Mouse (Mus musculus): ENCODE data around the gene Olfr1110. TPM values are rescaled to one million over a fixed set of nuclear protein-coding genes. Genes with fewer than 3 reads are reported as not detected.
"Not testable (repeated sequence)": the region's sequence is repeated elsewhere in the genome, so short reads cannot be mapped to it uniquely, and the experiment has no call there.

Olfr1110 gene
- polyA plus RNA-seq (2014; fragmentation: Nextera tagmentation; extraction: Ambion mirVana): not detected in 2 replicates

GRCm38 (mm10) chr2:87140200-87140599 is at the start of gene Olfr1110:
Olfr1110 (minus strand) TSS chr2:87140300.
- no peaks in the 10 kb centered on the region for H3K4me1 ChIP-seq (ENCODE audit: insufficient read depth)
- no peak within 1 kb of the TSS for H3K27ac ChIP-seq (ENCODE audit: low read depth)
- no peak within 1 kb of the TSS for H3K4me2 ChIP-seq
- DNase-seq: no peak
- no peak for ATAC-seq (ENCODE audit: insufficient read depth)
- no peak within 1 kb of the TSS for H3K4me3 ChIP-seq (ENCODE audit: low read depth, low read length)
- H3K9ac ChIP-seq: no peak within 1 kb of the TSS
- H3K27me3 ChIP-seq (ENCODE audit: insufficient read depth, low read length): no peaks in the 10 kb centered on the region
- no peak for TF ChIP-seq CTCF (IDR thresholded peaks at IDR 0.05; ENCODE audit: low read depth)
- 77% methylated on average over 1 of the region's 1 CpGs for WGBS
- no peaks in the 10 kb centered on the region for H3K9me3 ChIP-seq (ENCODE audit: low read depth, low read length)
- no peaks in the 10 kb centered on the region for H3K36me3 ChIP-seq (ENCODE audit: insufficient read depth)

GRCm38 (mm10) chr2:87187498-87187897 is 47.4 kb upstream of the Olfr1110 start, which contains the start of gene Olfr1112:
Olfr1112 (plus strand) TSS chr2:87187798.
- no peak for ATAC-seq (ENCODE audit: insufficient read depth)
- WGBS: 78% methylated on average over 1 of the region's 1 CpGs
- no peaks in the 10 kb centered on the region for H3K36me3 ChIP-seq (ENCODE audit: insufficient read depth)

GRCm38 (mm10) chr2:87167731-87168130 is 27.6 kb upstream of the Olfr1110 start:
- H3K27ac ChIP-seq (ENCODE audit: low read depth); H3K9me3 ChIP-seq (ENCODE audit: low read depth, low read length); H3K36me3 ChIP-seq (ENCODE audit: insufficient read depth); H3K9ac ChIP-seq; H3K4me2 ChIP-seq; ATAC-seq (ENCODE audit: insufficient read depth); H3K4me1 ChIP-seq (ENCODE audit: insufficient read depth); H3K27me3 ChIP-seq (ENCODE audit: insufficient read depth, low read length); H3K4me3 ChIP-seq (ENCODE audit: low read depth, low read length); DNase-seq: not testable (repeated sequence)
- WGBS: 75% methylated on average over 2 of the region's 2 CpGs

More at GRCm38 (mm10) chr2:87187498-87187897, 47.4 kb upstream of the Olfr1110 start, which contains the start of gene Olfr1112:
- Histone ChIP-seq H3K27ac (ENCODE audit: low read depth) (no peak within 1 kb of the TSS), H3K9me3 (ENCODE audit: low read depth, low read length) (no peaks in the 10 kb centered on the region), H3K4me3 (ENCODE audit: low read depth, low read length) (no peak within 1 kb of the TSS), H3K9ac (no peak within 1 kb of the TSS), H3K27me3 (ENCODE audit: insufficient read depth, low read length) (no peaks in the 10 kb centered on the region), H3K4me1 (ENCODE audit: insufficient read depth) (no peaks in the 10 kb centered on the region), H3K4me2 (no peak within 1 kb of the TSS)
- DNase-seq: no peak
- no peak for TF ChIP-seq CTCF (IDR thresholded peaks at IDR 0.05; ENCODE audit: low read depth)

DNA sequence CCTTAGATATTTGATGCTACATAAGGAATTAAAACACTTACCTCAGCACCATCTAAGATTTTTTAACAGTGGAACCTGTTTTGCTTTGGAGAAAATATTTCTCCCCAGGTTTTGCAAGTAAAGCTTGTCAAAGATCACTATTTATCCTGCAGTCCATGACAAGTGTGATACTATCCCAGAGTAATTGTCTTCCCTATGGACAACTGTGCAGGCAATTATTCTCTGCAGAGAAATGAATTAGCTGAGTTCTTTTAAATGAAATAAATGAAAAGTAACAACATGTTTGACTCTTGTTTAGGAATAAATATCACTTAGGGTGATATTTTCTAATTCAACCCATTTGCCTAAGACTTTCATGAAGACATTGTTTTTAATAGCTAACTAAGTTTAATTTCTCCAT is 12.4 kb upstream of the Olfr1110 start, which contains the start of gene Olfr1111:
Gene Olfr1111, minus strand, starts transcription at position 101 of the 400 bp plus-strand sequence.
- Histone ChIP-seq H3K9me3 (ENCODE audit: low read depth, low read length) (no peaks in the 10 kb centered on the region), H3K27ac (ENCODE audit: low read depth) (no peak within 1 kb of the TSS), H3K4me2 (no peak within 1 kb of the TSS), H3K9ac (no peak within 1 kb of the TSS), H3K4me3 (ENCODE audit: low read depth, low read length) (no peak within 1 kb of the TSS), H3K4me1 (ENCODE audit: insufficient read depth) (no peaks in the 10 kb centered on the region), H3K27me3 (ENCODE audit: insufficient read depth, low read length) (no peaks in the 10 kb centered on the region), H3K36me3 (ENCODE audit: insufficient read depth) (no peaks in the 10 kb centered on the region)
- TF ChIP-seq CTCF (IDR thresholded peaks at IDR 0.05; ENCODE audit: low read depth): no peak
- no peak for ATAC-seq (ENCODE audit: insufficient read depth)
- no peak for DNase-seq

DNA sequence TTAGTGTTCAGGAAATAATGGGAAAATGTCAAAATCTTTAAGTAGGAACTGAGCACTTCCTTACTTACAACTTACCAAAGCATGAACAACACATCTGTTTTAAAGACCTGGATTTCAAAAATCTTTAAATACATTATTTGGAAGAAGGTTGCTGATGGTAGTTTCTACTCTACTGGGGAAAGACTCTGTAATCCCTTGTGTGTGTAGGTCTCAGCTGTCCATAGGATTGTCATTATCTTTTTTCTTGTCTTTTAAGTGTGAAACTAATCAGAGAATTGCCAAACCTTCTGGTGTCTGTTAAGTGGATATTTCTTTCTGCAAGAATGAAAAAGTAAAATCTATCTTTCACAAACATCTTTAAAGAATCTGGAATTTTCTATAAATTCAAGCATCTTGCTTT is 25.6 kb downstream of the Olfr1110 start, which contains the start of gene Olfr259:
Gene Olfr259, minus strand, starts transcription at position 101 of the 400 bp plus-strand sequence.
- Histone ChIP-seq H3K4me2 (no peak within 1 kb of the TSS), H3K27ac (ENCODE audit: low read depth) (no peak within 1 kb of the TSS), H3K4me3 (ENCODE audit: low read depth, low read length) (no peak within 1 kb of the TSS), H3K4me1 (ENCODE audit: insufficient read depth) (no peaks in the 10 kb centered on the region), H3K9me3 (ENCODE audit: low read depth, low read length) (no peaks in the 10 kb centered on the region), H3K27me3 (ENCODE audit: insufficient read depth, low read length) (no peaks in the 10 kb centered on the region), H3K9ac (no peak within 1 kb of the TSS), H3K36me3 (ENCODE audit: insufficient read depth) (no peaks in the 10 kb centered on the region)
- ATAC-seq (ENCODE audit: insufficient read depth) (no peak), DNase-seq (no peak)
- no peak for TF ChIP-seq CTCF (IDR thresholded peaks at IDR 0.05; ENCODE audit: low read depth)

DNA sequence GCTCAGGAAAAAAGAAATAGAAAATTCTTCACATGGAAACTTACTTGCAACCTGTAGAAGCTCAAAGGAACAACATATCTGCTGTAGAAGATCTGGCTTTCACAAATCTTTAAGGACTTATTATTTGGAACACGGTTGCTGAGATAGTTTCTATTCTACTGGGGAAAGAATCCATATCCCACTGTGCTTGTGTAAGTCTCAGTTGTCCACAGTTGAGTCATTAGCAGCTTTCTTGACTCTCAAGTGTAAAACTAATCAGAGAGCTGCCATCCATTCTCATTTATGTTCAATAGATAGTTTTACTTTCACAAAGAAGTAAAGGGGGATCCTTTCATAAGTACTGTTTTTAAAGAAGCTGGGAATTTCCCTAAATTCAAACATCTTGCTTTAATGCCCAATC is 44.2 kb downstream of the Olfr1110 start, which contains the start of gene Olfr1109:
Gene Olfr1109, minus strand, starts transcription at position 101 of the 400 bp plus-strand sequence.
- Histone ChIP-seq H3K36me3 (ENCODE audit: insufficient read depth) (no peaks in the 10 kb centered on the region), H3K4me3 (ENCODE audit: low read depth, low read length) (no peak within 1 kb of the TSS), H3K9me3 (ENCODE audit: low read depth, low read length) (no peaks in the 10 kb centered on the region), H3K9ac (no peak within 1 kb of the TSS), H3K27me3 (ENCODE audit: insufficient read depth, low read length) (no peaks in the 10 kb centered on the region), H3K27ac (ENCODE audit: low read depth) (no peak within 1 kb of the TSS), H3K4me2 (no peak within 1 kb of the TSS), H3K4me1 (ENCODE audit: insufficient read depth) (no peaks in the 10 kb centered on the region)
- ATAC-seq (ENCODE audit: insufficient read depth): no peak
- TF ChIP-seq CTCF (IDR thresholded peaks at IDR 0.05; ENCODE audit: low read depth): no peak
- 84% methylated on average over 1 of the region's 1 CpGs for WGBS
- DNase-seq: no peak

Other genes with a start within 250 kb of the Olfr1110 start
- not detected in 2 replicates for gene Olfr1097, start 248.1 kb downstream of the Olfr1110 start, polyA plus RNA-seq (2014; fragmentation: Nextera tagmentation; extraction: Ambion mirVana)
- not detected in 2 replicates for gene Olfr1098, start 215.8 kb downstream of the Olfr1110 start, polyA plus RNA-seq (2014; fragmentation: Nextera tagmentation; extraction: Ambion mirVana)
- gene Olfr1099, start 179.6 kb downstream of the Olfr1110 start, polyA plus RNA-seq (2014; fragmentation: Nextera tagmentation; extraction: Ambion mirVana): not detected in 2 replicates
- gene Olfr1100, start 160.3 kb downstream of the Olfr1110 start, polyA plus RNA-seq (2014; fragmentation: Nextera tagmentation; extraction: Ambion mirVana): not detected in 2 replicates
- not detected in 2 replicates for gene Olfr1101, start 149.1 kb downstream of the Olfr1110 start, polyA plus RNA-seq (2014; fragmentation: Nextera tagmentation; extraction: Ambion mirVana)
- not detected in 2 replicates for gene Olfr1102, start 141.9 kb downstream of the Olfr1110 start, polyA plus RNA-seq (2014; fragmentation: Nextera tagmentation; extraction: Ambion mirVana)
- gene Olfr1104, start 113.2 kb downstream of the Olfr1110 start, polyA plus RNA-seq (2014; fragmentation: Nextera tagmentation; extraction: Ambion mirVana): not detected in 2 replicates
- not detected in 2 replicates for gene Olfr1105, start 103.8 kb downstream of the Olfr1110 start, polyA plus RNA-seq (2014; fragmentation: Nextera tagmentation; extraction: Ambion mirVana)
- gene Olfr1106, start 88.0 kb downstream of the Olfr1110 start, polyA plus RNA-seq (2014; fragmentation: Nextera tagmentation; extraction: Ambion mirVana): not detected in 2 replicates
- gene Olfr1107, start 64.5 kb downstream of the Olfr1110 start, polyA plus RNA-seq (2014; fragmentation: Nextera tagmentation; extraction: Ambion mirVana): not detected in 2 replicates
- gene Olfr1109, start 44.3 kb downstream of the Olfr1110 start, polyA plus RNA-seq (2014; fragmentation: Nextera tagmentation; extraction: Ambion mirVana): not detected in 2 replicates
- not detected in 2 replicates for gene Olfr259, start 25.7 kb downstream of the Olfr1110 start, polyA plus RNA-seq (2014; fragmentation: Nextera tagmentation; extraction: Ambion mirVana)
- gene Olfr1111, start 12.3 kb upstream of the Olfr1110 start, polyA plus RNA-seq (2014; fragmentation: Nextera tagmentation; extraction: Ambion mirVana): not detected in 2 replicates
- gene Olfr1112, start 47.5 kb upstream of the Olfr1110 start, polyA plus RNA-seq (2014; fragmentation: Nextera tagmentation; extraction: Ambion mirVana): not detected in 2 replicates
- gene Olfr1113, start 68.7 kb upstream of the Olfr1110 start, polyA plus RNA-seq (2014; fragmentation: Nextera tagmentation; extraction: Ambion mirVana): not detected in 2 replicates
- not detected in 2 replicates for gene Olfr1115, start 107.7 kb upstream of the Olfr1110 start, polyA plus RNA-seq (2014; fragmentation: Nextera tagmentation; extraction: Ambion mirVana)
- not detected in 2 replicates for gene Olfr1116, start 127.2 kb upstream of the Olfr1110 start, polyA plus RNA-seq (2014; fragmentation: Nextera tagmentation; extraction: Ambion mirVana)
- not detected in 2 replicates for gene Olfr1118, start 167.3 kb upstream of the Olfr1110 start, polyA plus RNA-seq (2014; fragmentation: Nextera tagmentation; extraction: Ambion mirVana)
- not detected in 2 replicates for gene Olfr1120, start 214.5 kb upstream of the Olfr1110 start, polyA plus RNA-seq (2014; fragmentation: Nextera tagmentation; extraction: Ambion mirVana)
- not detected in 2 replicates for gene Olfr1121, start 229.6 kb upstream of the Olfr1110 start, polyA plus RNA-seq (2014; fragmentation: Nextera tagmentation; extraction: Ambion mirVana)
- not detected in 2 replicates for gene Olfr1122, start 245.5 kb upstream of the Olfr1110 start, polyA plus RNA-seq (2014; fragmentation: Nextera tagmentation; extraction: Ambion mirVana)